Mouse (Mus musculus) bone marrow macrophage, adult 2 months (primary cell): ENCODE measurements around the gene Mitd1. TPM values are rescaled to one million over a fixed set of nuclear protein-coding genes. Genes with fewer than 3 reads are reported as not detected.

Source experiments
- H3K27ac ChIP-seq: 2 replicates; pipeline ENCODE4 v1.5.1; 2012; ENCODE audit warnings: low read depth, low read length; ENCODE audit not compliant: insufficient read depth
- H3K4me1 ChIP-seq: 2 replicates; pipeline ENCODE4 v1.6.1; 2012; ENCODE audit warnings: low read length; ENCODE audit not compliant: control insufficient read depth, insufficient read depth
- H3K4me3 ChIP-seq: 2 replicates; pipeline ENCODE4 v1.5.1; 2012; ENCODE audit warnings: mild to moderate bottlenecking, low read length, moderate library complexity; ENCODE audit not compliant: insufficient read depth
- CTCF ChIP-seq: IDR thresholded peaks from 2 replicates; pipeline ENCODE4 v1.5.1; 2012; ENCODE audit warnings: low read depth, mild to moderate bottlenecking, low read length, moderate library complexity
- POLR2A ChIP-seq: IDR thresholded peaks from 2 replicates; pipeline ENCODE4 v1.6.1; 2012; ENCODE audit warnings: mild to moderate bottlenecking, low read depth, low read length, borderline replicate concordance
- polyA plus RNA-seq: library from polyadenylated mRNA; stranded (reverse); fragments of >200 nt; gene quantifications from 2 replicates; pipeline ENCODE4 v1.2.4, GENCODE M21; 2012; ENCODE audit not compliant: missing spikeins, insufficient read depth, insufficient read length

Gene Mitd1
- polyA plus RNA-seq, 1 experiment, result 29.7 TPM

DNA sequence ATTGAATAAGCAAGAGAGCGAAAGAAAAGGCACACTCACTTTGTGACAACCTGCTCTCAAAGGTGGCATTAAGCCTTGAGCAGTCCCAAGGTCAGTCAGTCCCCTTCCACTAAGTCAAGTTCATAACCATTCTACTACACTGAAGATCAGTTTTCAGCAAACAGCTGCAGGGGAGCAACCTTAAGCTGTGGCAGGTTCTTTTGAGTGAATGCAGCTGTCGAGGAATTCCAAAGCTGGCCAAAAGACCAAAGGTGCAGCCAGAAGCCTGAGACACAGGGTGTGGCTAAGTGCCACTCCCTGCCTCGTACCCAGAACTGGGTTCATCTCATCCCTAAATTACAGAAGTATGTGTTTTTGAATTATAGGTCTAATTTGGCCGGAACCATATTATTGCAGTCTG, 9.6 kb upstream of the Mitd1 start:
- Histone ChIP-seq H3K4me1 (peaks cover 11% of the 10 kb centered on the region), H3K4me3 (no peak overlapping the region), H3K27ac (no peak overlapping the region)
- TF ChIP-seq POLR2A, result no peak
- TF ChIP-seq CTCF, result no peak

DNA sequence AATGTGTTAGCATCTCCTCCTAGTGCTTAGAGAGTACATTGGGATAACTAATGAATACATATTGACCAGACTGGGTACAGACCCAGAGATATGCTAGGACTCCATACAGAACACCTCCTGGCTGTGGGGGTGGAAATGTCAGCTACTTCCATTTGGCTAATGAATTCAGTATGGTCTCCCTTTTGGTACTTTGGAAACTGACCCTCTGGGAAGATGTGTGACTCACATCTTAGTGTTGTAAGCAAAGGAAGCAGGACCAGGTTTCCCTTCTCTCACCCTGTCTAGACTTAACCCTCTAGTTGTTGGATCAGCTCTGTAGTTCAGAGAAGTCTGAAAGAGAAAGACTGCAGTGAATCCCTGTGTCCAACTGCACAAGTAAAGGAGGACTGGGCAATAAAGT, 4.4 kb upstream of the Mitd1 start:
- no peak overlapping the region for H3K27ac ChIP-seq
- peaks cover 17% of the 10 kb centered on the region for H3K4me1 ChIP-seq
- H3K4me3 ChIP-seq, result no peak overlapping the region
- TF ChIP-seq POLR2A (no peak), CTCF (no peak)

DNA sequence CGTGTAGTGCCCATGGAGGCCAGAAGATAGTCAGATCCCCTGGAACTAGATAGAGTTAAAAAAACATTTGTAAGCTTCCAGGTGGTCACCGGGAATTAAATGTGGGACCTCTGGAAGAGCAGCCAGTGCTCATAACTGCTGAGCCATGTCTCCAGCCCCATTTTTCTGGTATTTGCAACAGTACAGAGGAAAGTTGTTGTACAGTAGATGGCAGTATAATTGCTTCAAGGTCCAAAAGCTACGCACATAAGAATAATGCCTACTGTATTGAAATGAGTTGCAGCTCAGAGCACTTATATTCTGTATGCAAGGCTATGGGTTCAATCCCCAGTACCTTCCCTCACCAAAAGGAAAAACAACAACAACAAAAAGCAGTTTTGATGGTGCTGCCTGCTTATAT, 1.2 kb upstream of the Mitd1 start:
- Histone ChIP-seq H3K4me3 (peak overlapping the region; percentile 87), H3K4me1 (peaks cover 24% of the 10 kb centered on the region), H3K27ac (no peak overlapping the region)
- TF ChIP-seq POLR2A (no peak), CTCF (no peak)

DNA sequence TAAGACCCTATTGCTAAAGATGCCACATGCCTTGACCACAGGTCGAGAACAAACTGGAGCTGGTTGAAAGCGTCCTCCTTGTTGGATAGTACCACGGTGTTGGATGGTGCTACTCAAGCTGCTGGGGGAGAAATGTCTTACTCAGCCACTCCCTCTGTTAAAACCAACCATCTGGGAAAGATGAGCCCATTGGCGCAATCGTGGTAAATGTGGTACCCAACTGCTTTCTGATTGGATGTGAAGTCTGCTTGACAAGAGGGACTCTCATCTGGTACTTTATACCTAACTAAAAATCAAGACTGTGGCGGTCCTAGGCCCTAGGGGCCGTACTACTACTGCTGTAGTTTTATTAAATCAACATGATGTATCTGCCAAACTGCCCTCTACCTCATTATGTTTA, 1.0 kb downstream of the Mitd1 start:
- no peak for TF ChIP-seq POLR2A
- H3K27ac ChIP-seq, result no peak overlapping the region
- H3K4me3 ChIP-seq, result peak overlapping the region; percentile 87
- peaks cover 24% of the 10 kb centered on the region for H3K4me1 ChIP-seq

DNA sequence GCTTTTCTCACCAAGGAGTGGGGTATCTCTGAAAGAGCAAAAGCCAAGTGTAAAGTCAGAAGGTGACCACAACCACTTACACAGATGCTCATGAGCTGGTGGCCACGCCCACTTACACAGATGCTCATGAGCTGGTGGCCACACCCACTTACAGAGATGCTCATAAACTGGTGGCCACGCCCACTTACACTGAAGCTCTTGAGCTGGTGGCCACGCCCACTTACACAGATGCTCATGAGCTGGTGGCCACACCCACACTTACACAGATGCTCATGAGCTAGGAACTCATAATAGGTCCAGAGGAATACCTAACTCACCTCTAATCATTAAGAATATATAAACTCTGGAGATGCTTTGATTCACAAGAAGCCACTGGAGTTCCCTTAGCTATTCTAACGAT, 5.8 kb downstream of the Mitd1 start:
- Histone ChIP-seq H3K4me1 (peaks cover 7% of the 10 kb centered on the region), H3K27ac (no peak overlapping the region), H3K4me3 (no peak overlapping the region)
- TF ChIP-seq CTCF, result no peak
- TF ChIP-seq POLR2A, result no peak

DNA sequence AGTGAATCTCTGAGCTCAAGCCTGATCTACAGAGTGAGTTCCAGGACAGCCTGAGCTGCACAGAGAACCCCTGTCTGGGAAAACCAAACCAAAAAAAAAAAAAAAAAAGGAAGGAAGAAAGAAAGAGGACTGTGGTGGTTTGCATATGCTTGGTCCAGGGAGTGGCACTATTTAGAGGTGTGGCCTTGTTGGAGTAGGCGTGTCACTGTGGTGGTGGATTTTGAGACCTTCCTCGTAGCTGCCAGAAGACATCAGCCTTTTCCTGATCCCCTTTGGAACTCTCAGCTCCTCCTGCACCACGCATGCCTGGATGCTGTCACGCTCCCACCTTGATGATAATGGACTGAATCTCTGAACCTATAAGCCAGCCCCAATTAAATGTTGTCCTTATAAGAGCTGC, 6.8 kb downstream of the Mitd1 start:
- TF ChIP-seq CTCF, result no peak
- TF ChIP-seq POLR2A, result no peak

DNA sequence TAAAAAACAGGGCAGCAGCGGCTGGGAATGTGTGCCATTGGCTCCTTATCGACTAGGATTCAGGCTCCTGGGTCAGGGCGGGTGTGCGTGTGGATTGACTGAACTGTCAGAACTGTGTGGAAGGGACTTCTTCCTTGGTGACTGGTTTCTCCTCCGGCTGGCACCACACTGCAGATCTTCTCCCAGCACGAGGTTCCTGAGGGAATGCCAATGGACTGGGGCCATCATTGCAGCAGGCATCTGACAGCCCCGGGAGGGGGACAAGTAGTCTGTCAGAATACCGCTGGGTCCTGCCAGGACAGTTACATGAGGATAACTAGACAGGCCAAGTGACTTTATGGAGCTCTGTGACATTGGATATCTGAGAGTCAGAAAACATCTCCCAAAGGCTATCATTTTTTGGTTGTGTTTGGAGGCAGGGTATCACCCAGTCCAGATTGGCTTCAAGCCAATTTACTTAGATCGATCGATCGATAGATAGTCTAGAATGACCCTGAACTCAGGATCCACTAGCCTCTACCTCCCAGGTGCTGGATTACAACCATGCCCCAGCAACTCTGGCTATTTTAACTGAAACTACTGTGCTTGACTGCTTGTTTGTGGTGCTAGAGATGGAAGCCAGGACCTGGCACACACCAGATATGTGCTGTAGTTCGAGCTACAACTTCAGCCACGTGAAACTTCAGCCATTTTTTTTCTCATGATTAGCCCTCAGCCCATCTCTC, 12.3 kb downstream of the Mitd1 start:
- peaks cover 2% of the 10 kb centered on the region; the same call in 1 of the 2 replicates for H3K4me1 ChIP-seq
- TF ChIP-seq POLR2A (no peak), CTCF (no peak)
- no peak overlapping the region for H3K27ac ChIP-seq
- no peak overlapping the region for H3K4me3 ChIP-seq

More for the DNA sequence above, 6.8 kb downstream of the Mitd1 start:
- H3K4me1 ChIP-seq, result peaks cover under 1% of the 10 kb centered on the region; the same call in 1 of the 2 replicates
- H3K27ac ChIP-seq, result no peak overlapping the region
- no peak overlapping the region for H3K4me3 ChIP-seq

DNA sequence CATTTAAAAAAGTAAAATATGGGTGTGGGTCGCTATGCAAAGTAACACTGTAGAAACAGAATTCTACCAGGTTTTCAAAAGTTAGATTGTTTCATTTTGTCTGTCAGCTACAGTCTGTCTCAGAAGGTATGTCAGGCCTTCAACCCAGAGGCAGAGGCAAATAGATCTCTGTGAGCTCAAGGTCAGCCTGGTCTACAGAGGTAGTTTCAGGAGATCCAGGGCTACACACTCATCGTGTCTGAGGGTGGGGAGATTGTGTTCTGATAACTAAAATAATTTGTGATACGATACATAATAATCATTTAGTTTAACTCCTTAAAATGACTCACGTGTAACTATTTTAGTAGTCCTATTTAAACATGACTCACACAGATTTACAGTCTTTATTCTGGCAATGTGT, 17.1 kb downstream of the Mitd1 start:
- peaks cover 6% of the 10 kb centered on the region; the same call in 1 of the 2 replicates for H3K4me1 ChIP-seq
- H3K27ac ChIP-seq, result no peak overlapping the region
- H3K4me3 ChIP-seq, result peak overlapping the region; percentile 68; the same call in 1 of the 2 replicates
- TF ChIP-seq CTCF, result no peak
- TF ChIP-seq POLR2A, result no peak

DNA sequence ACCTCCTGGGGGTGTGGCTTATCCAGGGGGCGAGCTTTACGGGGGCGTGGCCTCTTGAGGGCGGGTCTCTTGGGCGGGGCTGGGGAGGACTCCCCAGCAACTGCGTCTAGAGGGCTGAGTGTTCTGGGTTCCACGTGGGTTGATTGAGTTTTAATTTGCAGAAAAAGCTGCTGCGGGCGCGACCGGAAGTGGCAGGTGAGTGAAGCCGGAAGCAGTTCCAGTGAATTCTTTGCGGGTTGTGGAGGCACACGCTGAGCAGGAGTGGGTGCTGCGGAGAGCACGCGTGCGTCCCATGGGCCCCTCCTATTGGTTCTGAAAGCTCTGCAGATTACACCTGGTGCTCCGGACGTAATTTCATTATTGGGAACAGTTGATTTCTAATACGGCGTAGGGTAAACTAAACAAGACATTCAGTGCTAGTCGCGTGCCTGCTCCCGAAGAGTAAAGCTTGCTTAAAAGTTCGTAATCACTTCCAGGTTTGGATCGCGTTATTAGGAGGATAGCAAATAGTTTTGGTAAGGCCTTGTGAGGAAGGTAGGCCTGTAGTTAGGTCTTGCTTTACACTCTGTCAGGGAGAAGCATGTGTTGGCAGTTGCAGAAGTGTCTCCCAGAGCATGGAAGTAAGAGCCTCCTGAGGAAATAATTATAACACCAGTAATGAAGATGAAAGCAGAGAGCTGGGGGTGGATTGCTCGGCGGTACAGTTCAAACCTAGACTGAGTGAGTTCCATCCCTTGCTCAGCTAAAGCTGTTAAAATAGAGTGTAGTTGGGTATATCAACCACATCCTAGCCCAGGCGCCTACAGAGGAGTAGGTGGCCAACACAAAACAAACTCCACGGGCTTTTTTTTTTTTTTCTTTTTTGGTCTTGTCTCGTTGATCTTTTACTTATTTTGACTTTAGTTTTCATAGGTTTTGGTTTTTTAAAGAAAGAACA, 17.8 kb downstream of the Mitd1 start:
- TF ChIP-seq POLR2A (no peak), CTCF (no peak)
- Histone ChIP-seq H3K4me1 (peaks cover 8% of the 10 kb centered on the region; the same call in 1 of the 2 replicates), H3K4me3 (peak overlapping the region; percentile 68), H3K27ac (peak overlapping the region; percentile 31)

DNA sequence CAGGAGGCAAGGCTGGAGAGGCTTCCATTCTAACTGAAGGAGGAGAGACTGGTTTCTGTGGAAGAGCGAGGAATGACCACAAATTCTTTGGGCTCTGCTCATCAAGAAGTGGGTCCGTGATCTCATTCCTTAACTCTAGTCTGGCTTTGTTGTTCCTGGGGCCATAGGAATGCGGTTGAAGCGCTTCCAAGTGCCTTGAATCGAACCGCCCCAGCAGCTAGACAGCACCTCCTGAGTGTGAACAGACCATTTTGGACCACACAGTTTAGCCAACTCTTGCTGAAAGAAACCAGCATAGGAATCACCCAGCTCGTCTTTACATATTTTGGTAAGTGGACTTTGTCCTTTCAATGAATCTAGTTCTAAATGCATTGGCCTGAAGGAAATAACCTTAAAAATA, 18.5 kb downstream of the Mitd1 start, which contains the start of gene Lipt1:
Lipt1 (plus strand) TSS at position 35 of the 400 bp plus-strand sequence.
- peak within 1 kb of the TSS; percentile 31 for H3K27ac ChIP-seq
- H3K4me1 ChIP-seq, result peaks cover 8% of the 10 kb centered on the region; the same call in 1 of the 2 replicates
- TF ChIP-seq POLR2A (no peak), CTCF (no peak)
- peak within 1 kb of the TSS; percentile 68 for H3K4me3 ChIP-seq

DNA sequence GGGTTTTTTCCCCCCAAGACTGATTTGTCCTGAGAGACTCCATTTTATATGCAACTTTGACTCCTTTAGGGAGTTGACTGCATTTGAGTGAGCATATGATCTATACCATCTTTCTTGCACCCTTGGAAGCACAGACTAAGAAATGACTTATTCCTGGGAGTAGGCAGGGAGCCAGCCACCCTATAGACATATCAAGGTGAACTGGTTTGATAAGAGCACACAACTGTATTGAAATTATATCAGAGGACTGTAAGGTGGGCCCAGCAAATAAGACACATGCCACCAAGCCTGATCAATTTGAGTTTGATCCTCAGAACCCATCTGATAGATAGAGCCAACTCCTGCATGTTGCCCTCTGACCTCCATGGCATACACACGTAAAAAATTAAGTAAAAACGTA, 20.8 kb downstream of the Mitd1 start:
- Histone ChIP-seq H3K4me1 (peaks cover 15% of the 10 kb centered on the region), H3K27ac (no peak overlapping the region), H3K4me3 (no peak overlapping the region)
- no peak for TF ChIP-seq CTCF
- TF ChIP-seq POLR2A, result no peak
